Mouse (Mus musculus): Measurements from ENCODE around the gene Sf3a2. TPM values are rescaled to one million over a fixed set of nuclear protein-coding genes. Genes with fewer than 3 reads are reported as not detected.

Gene Sf3a2
- polyA plus RNA-seq, 1 experiment from 2014 or later: 51.2 TPM

GRCm38 (mm10) chr10:80793033-80793784 lies 4.8 kb upstream of the Sf3a2 start:
- Histone ChIP-seq H3K36me3 (peaks cover 81% of the 10 kb centered on the region), H3K4me1 (replicated peaks) (peaks cover 38% of the 10 kb centered on the region), H3K27me3 (replicated peaks) (no peaks in the 10 kb centered on the region), H3K4me2 (no peak overlapping the region), H3K9me3 (replicated peaks) (no peaks in the 10 kb centered on the region), H3K27ac (ENCODE audit: poor library complexity, severe bottlenecking) (no peak overlapping the region), H3K9ac (no peak overlapping the region), H3K4me3 (no peak overlapping the region)
- no peak for ATAC-seq (ENCODE audit: insufficient number of reproducible peaks, low FRiP score)
- 91% methylated on average over 13 of the region's 13 CpGs for WGBS

- Histone ChIP-seq H3K36me3 (peaks cover 76% of the 10 kb centered on the region), H3K4me1 (replicated peaks) (peaks cover 38% of the 10 kb centered on the region), H3K27ac (ENCODE audit: poor library complexity, severe bottlenecking) (no peak overlapping the region), H3K9ac (no peak overlapping the region), H3K9me3 (replicated peaks) (no peaks in the 10 kb centered on the region), H3K4me3 (no peak overlapping the region), H3K27me3 (replicated peaks) (no peaks in the 10 kb centered on the region), H3K4me2 (no peak overlapping the region)
- 88% methylated on average over 4 of the region's 4 CpGs for WGBS
- ATAC-seq (ENCODE audit: insufficient number of reproducible peaks, low FRiP score): no peak
Observed at GRCm38 (mm10) chr10:80793803-80794202, 4.2 kb upstream of the Sf3a2 start.

GRCm38 (mm10) chr10:80794750-80795149 lies 3.2 kb upstream of the Sf3a2 start:
- Histone ChIP-seq H3K36me3 (peaks cover 67% of the 10 kb centered on the region), H3K27ac (ENCODE audit: poor library complexity, severe bottlenecking) (no peak overlapping the region), H3K4me1 (replicated peaks) (peaks cover 43% of the 10 kb centered on the region), H3K4me2 (no peak overlapping the region), H3K9ac (no peak overlapping the region), H3K9me3 (replicated peaks) (no peaks in the 10 kb centered on the region), H3K4me3 (no peak overlapping the region), H3K27me3 (replicated peaks) (no peaks in the 10 kb centered on the region)
- WGBS: 91% methylated on average over 8 of the region's 8 CpGs
- ATAC-seq (ENCODE audit: insufficient number of reproducible peaks, low FRiP score): no peak

- Histone ChIP-seq H3K36me3 (peaks cover 66% of the 10 kb centered on the region), H3K4me1 (replicated peaks) (peaks cover 39% of the 10 kb centered on the region), H3K27ac (ENCODE audit: poor library complexity, severe bottlenecking) (no peak overlapping the region)
Observed at GRCm38 (mm10) chr10:80796307-80796848, 1.6 kb upstream of the Sf3a2 start.

GRCm38 (mm10) chr10:80797186-80798149 lies 530 bp upstream of the Sf3a2 start:
- peak overlapping the region; percentile 94 for H3K27ac ChIP-seq (ENCODE audit: poor library complexity, severe bottlenecking)
- peak overlapping the region; percentile 87 for H3K4me3 ChIP-seq
- H3K4me1 ChIP-seq (replicated peaks): peaks cover 28% of the 10 kb centered on the region
- H3K9ac ChIP-seq: peak overlapping the region; percentile 96
- peak overlapping the region; percentile 93 for H3K4me2 ChIP-seq
- H3K27me3 ChIP-seq (replicated peaks): no peaks in the 10 kb centered on the region
- ATAC-seq (ENCODE audit: insufficient number of reproducible peaks, low FRiP score): peak; percentile 63
- no peaks in the 10 kb centered on the region for H3K9me3 ChIP-seq (replicated peaks)
- H3K36me3 ChIP-seq: peaks cover 66% of the 10 kb centered on the region
- 3% methylated on average over 59 of the region's 59 CpGs for WGBS

More at GRCm38 (mm10) chr10:80796307-80796848, 1.6 kb upstream of the Sf3a2 start:
- Histone ChIP-seq H3K4me3 (peak overlapping the region; percentile 87), H3K27me3 (replicated peaks) (no peaks in the 10 kb centered on the region), H3K9me3 (replicated peaks) (no peaks in the 10 kb centered on the region), H3K4me2 (peak overlapping the region; percentile 93), H3K9ac (peak overlapping the region; percentile 96)
- WGBS: 83% methylated on average over 9 of the region's 9 CpGs
- ATAC-seq (ENCODE audit: insufficient number of reproducible peaks, low FRiP score): no peak

- Histone ChIP-seq H3K4me2 (peak overlapping the region; percentile 93), H3K27ac (ENCODE audit: poor library complexity, severe bottlenecking) (peak overlapping the region; percentile 94), H3K27me3 (replicated peaks) (no peaks in the 10 kb centered on the region), H3K9ac (peak overlapping the region; percentile 96), H3K9me3 (replicated peaks) (no peaks in the 10 kb centered on the region), H3K36me3 (peaks cover 66% of the 10 kb centered on the region), H3K4me3 (peak overlapping the region; percentile 87), H3K4me1 (replicated peaks) (peaks cover 27% of the 10 kb centered on the region)
- 2% methylated on average over 18 of the region's 18 CpGs for WGBS
- ATAC-seq (ENCODE audit: insufficient number of reproducible peaks, low FRiP score): no peak
Observed at GRCm38 (mm10) chr10:80799070-80799566, 1.1 kb downstream of the Sf3a2 start.

GRCm38 (mm10) chr10:80802204-80802912 lies 4.4 kb downstream of the Sf3a2 start:
- peaks cover 55% of the 10 kb centered on the region for H3K36me3 ChIP-seq
- H3K27ac ChIP-seq (ENCODE audit: poor library complexity, severe bottlenecking): no peak overlapping the region

GRCm38 (mm10) chr10:80802996-80803395 lies 5.0 kb downstream of the Sf3a2 start:
- WGBS: 72% methylated on average over 3 of the region's 3 CpGs
- H3K36me3 ChIP-seq: peaks cover 55% of the 10 kb centered on the region
- H3K4me2 ChIP-seq: no peak overlapping the region

More at GRCm38 (mm10) chr10:80802204-80802912, 4.4 kb downstream of the Sf3a2 start:
- H3K9ac ChIP-seq: no peak overlapping the region
- H3K4me2 ChIP-seq: no peak overlapping the region
- no peak for ATAC-seq (ENCODE audit: insufficient number of reproducible peaks, low FRiP score)
- H3K9me3 ChIP-seq (replicated peaks): no peaks in the 10 kb centered on the region
- H3K27me3 ChIP-seq (replicated peaks): peaks cover 5% of the 10 kb centered on the region
- no peak overlapping the region for H3K4me3 ChIP-seq
- WGBS: 91% methylated on average over 10 of the region's 10 CpGs
- H3K4me1 ChIP-seq (replicated peaks): peaks cover 41% of the 10 kb centered on the region

GRCm38 (mm10) chr10:80804340-80804739 lies 6.3 kb downstream of the Sf3a2 start:
- Histone ChIP-seq H3K4me2 (no peak overlapping the region), H3K27me3 (replicated peaks) (peaks cover 12% of the 10 kb centered on the region), H3K4me1 (replicated peaks) (peaks cover 59% of the 10 kb centered on the region), H3K9ac (peak overlapping the region; percentile 11), H3K27ac (ENCODE audit: poor library complexity, severe bottlenecking) (no peak overlapping the region), H3K9me3 (replicated peaks) (no peaks in the 10 kb centered on the region), H3K36me3 (peaks cover 55% of the 10 kb centered on the region), H3K4me3 (no peak overlapping the region)
- 95% methylated on average over 2 of the region's 2 CpGs for WGBS
- no peak for ATAC-seq (ENCODE audit: insufficient number of reproducible peaks, low FRiP score)

More at GRCm38 (mm10) chr10:80802996-80803395, 5.0 kb downstream of the Sf3a2 start:
- ATAC-seq (ENCODE audit: insufficient number of reproducible peaks, low FRiP score): no peak
- H3K27ac ChIP-seq (ENCODE audit: poor library complexity, severe bottlenecking): no peak overlapping the region
- peaks cover 5% of the 10 kb centered on the region for H3K27me3 ChIP-seq (replicated peaks)
- no peaks in the 10 kb centered on the region for H3K9me3 ChIP-seq (replicated peaks)
- H3K4me1 ChIP-seq (replicated peaks): peaks cover 47% of the 10 kb centered on the region
- H3K9ac ChIP-seq: no peak overlapping the region
- H3K4me3 ChIP-seq: no peak overlapping the region

GRCm38 (mm10) chr10:80804916-80805315 lies 6.9 kb downstream of the Sf3a2 start, which contains the start of gene Amh:
TSS of gene Amh (plus strand) at chr10:80805243.
- H3K27me3 ChIP-seq (replicated peaks): peaks cover 12% of the 10 kb centered on the region
- H3K9ac ChIP-seq: peak within 1 kb of the TSS; percentile 78
- ATAC-seq (ENCODE audit: insufficient number of reproducible peaks, low FRiP score): no peak
- H3K4me3 ChIP-seq: no peak within 1 kb of the TSS
- H3K4me1 ChIP-seq (replicated peaks): peaks cover 57% of the 10 kb centered on the region
- H3K27ac ChIP-seq (ENCODE audit: poor library complexity, severe bottlenecking): 0 out of 2 replicates have a peak within 1 kb of the TSS, but pooled peaks have one; percentile 12
- 56% methylated on average over 6 of the region's 6 CpGs for WGBS
- peaks cover 55% of the 10 kb centered on the region for H3K36me3 ChIP-seq
- no peaks in the 10 kb centered on the region for H3K9me3 ChIP-seq (replicated peaks)
- 0 out of 2 replicates have a peak within 1 kb of the TSS, but pooled peaks have one; percentile 80 for H3K4me2 ChIP-seq
